Mouse (Mus musculus): ENCODE measurements at regions not wholly inside any gene's neighbourhood (a gene's known extent, or its start where the extent isn't known, plus 50 kb on each side); places are given as distances from the start of the nearest gene placed in this dataset.

GRCm38 (mm10) chr19:15052642-15053239, 454.9 kb upstream of the Tle4 start:
- H3K4me1 ChIP-seq (ENCODE audit: insufficient read depth), result peaks cover 15% of the 10 kb centered on the region; the same call in 1 of the 2 replicates
- H3K27me3 ChIP-seq (ENCODE audit: insufficient read depth, low read length), result no peaks in the 10 kb centered on the region
- ATAC-seq, result peak; percentile 70
- peak overlapping the region; percentile 25; the same call in 1 of the 2 replicates for H3K9ac ChIP-seq
- TF ChIP-seq CTCF (IDR thresholded peaks at IDR 0.05; ENCODE audit: low read depth), result no peak
- WGBS, result 30% methylated on average over 10 of the region's 10 CpGs
- H3K9me3 ChIP-seq (ENCODE audit: low read length), result no peaks in the 10 kb centered on the region
- 0 out of 2 replicates have a peak overlapping the region, but pooled peaks have one; percentile 35 for H3K27ac ChIP-seq (ENCODE audit: low read depth, low read length)
- H3K4me3 ChIP-seq (ENCODE audit: low read depth, low read length), result 0 out of 2 replicates have a peak overlapping the region, but pooled peaks have one; percentile 16
- peak overlapping the region; percentile 37 for H3K4me2 ChIP-seq (ENCODE audit: low read depth)
- DNase-seq, result peak; percentile 61
- H3K36me3 ChIP-seq (ENCODE audit: insufficient read depth), result no peaks in the 10 kb centered on the region

- no peak for ATAC-seq
- no peak overlapping the region for H3K9ac ChIP-seq
Observed at GRCm38 (mm10) chr19:15047896-15048295, 450.0 kb upstream of the Tle4 start.

GRCm38 (mm10) chr19:15047306-15047868, 449.5 kb upstream of the Tle4 start:
- WGBS, result 67% methylated on average over 4 of the region's 4 CpGs

More at GRCm38 (mm10) chr19:15047896-15048295, 450.0 kb upstream of the Tle4 start:
- Histone ChIP-seq H3K4me2 (ENCODE audit: low read depth) (no peak overlapping the region), H3K36me3 (ENCODE audit: insufficient read depth) (no peaks in the 10 kb centered on the region), H3K9me3 (ENCODE audit: low read length) (no peaks in the 10 kb centered on the region), H3K27me3 (ENCODE audit: insufficient read depth, low read length) (no peaks in the 10 kb centered on the region), H3K4me3 (ENCODE audit: low read depth, low read length) (no peak overlapping the region), H3K27ac (ENCODE audit: low read depth, low read length) (no peak overlapping the region), H3K4me1 (ENCODE audit: insufficient read depth) (0 out of 2 replicates have a peak, but pooled peaks cover 4% of the 10 kb centered on the region)
- no peak for TF ChIP-seq CTCF (IDR thresholded peaks at IDR 0.05; ENCODE audit: low read depth)
- no peak for DNase-seq
- WGBS, result 65% methylated on average over 2 of the region's 2 CpGs

GRCm38 (mm10) chr19:15035554-15035953, 437.7 kb upstream of the Tle4 start:
- H3K27me3 ChIP-seq (ENCODE audit: insufficient read depth, low read length), result no peaks in the 10 kb centered on the region; the same call in 1 of the 2 replicates
- no peaks in the 10 kb centered on the region for H3K36me3 ChIP-seq (ENCODE audit: insufficient read depth)
- no peak overlapping the region for H3K27ac ChIP-seq (ENCODE audit: low read depth, low read length)
- no peak overlapping the region for H3K4me2 ChIP-seq (ENCODE audit: low read depth)
- peak; percentile 85 for TF ChIP-seq CTCF (IDR thresholded peaks at IDR 0.05; ENCODE audit: low read depth)
- H3K4me3 ChIP-seq (ENCODE audit: low read depth, low read length), result no peak overlapping the region
- DNase-seq, result peak; percentile 82
- no peak overlapping the region for H3K9ac ChIP-seq
- no peaks in the 10 kb centered on the region for H3K9me3 ChIP-seq (ENCODE audit: low read length)
- ATAC-seq, result peak; percentile 50
- 1% methylated on average over 3 of the region's 3 CpGs for WGBS
- H3K4me1 ChIP-seq (ENCODE audit: insufficient read depth), result no peaks in the 10 kb centered on the region

More at GRCm38 (mm10) chr19:15047306-15047868, 449.5 kb upstream of the Tle4 start:
- Histone ChIP-seq H3K4me2 (ENCODE audit: low read depth) (no peak overlapping the region), H3K4me3 (ENCODE audit: low read depth, low read length) (no peak overlapping the region), H3K27ac (ENCODE audit: low read depth, low read length) (no peak overlapping the region), H3K9ac (no peak overlapping the region), H3K36me3 (ENCODE audit: insufficient read depth) (no peaks in the 10 kb centered on the region), H3K4me1 (ENCODE audit: insufficient read depth) (no peaks in the 10 kb centered on the region), H3K9me3 (ENCODE audit: low read length) (no peaks in the 10 kb centered on the region), H3K27me3 (ENCODE audit: insufficient read depth, low read length) (no peaks in the 10 kb centered on the region)
- DNase-seq, result no peak
- no peak for ATAC-seq
- TF ChIP-seq CTCF (IDR thresholded peaks at IDR 0.05; ENCODE audit: low read depth), result no peak

GRCm38 (mm10) chr19:15033921-15034320, 436.1 kb upstream of the Tle4 start:
- Histone ChIP-seq H3K4me2 (ENCODE audit: low read depth) (no peak overlapping the region), H3K27ac (ENCODE audit: low read depth, low read length) (no peak overlapping the region), H3K9me3 (ENCODE audit: low read length) (no peaks in the 10 kb centered on the region), H3K9ac (no peak overlapping the region), H3K4me1 (ENCODE audit: insufficient read depth) (no peaks in the 10 kb centered on the region), H3K36me3 (ENCODE audit: insufficient read depth) (no peaks in the 10 kb centered on the region), H3K4me3 (ENCODE audit: low read depth, low read length) (no peak overlapping the region), H3K27me3 (ENCODE audit: insufficient read depth, low read length) (no peaks in the 10 kb centered on the region)
- DNase-seq (no peak), ATAC-seq (no peak)
- 63% methylated on average over 8 of the region's 8 CpGs for WGBS
- TF ChIP-seq CTCF (IDR thresholded peaks at IDR 0.05; ENCODE audit: low read depth), result no peak

GRCm38 (mm10) chr19:15033396-15033795, 435.5 kb upstream of the Tle4 start:
- Histone ChIP-seq H3K36me3 (ENCODE audit: insufficient read depth) (no peaks in the 10 kb centered on the region), H3K27ac (ENCODE audit: low read depth, low read length) (no peak overlapping the region), H3K4me2 (ENCODE audit: low read depth) (no peak overlapping the region), H3K4me3 (ENCODE audit: low read depth, low read length) (no peak overlapping the region), H3K9ac (no peak overlapping the region), H3K4me1 (ENCODE audit: insufficient read depth) (no peaks in the 10 kb centered on the region), H3K9me3 (ENCODE audit: low read length) (no peaks in the 10 kb centered on the region), H3K27me3 (ENCODE audit: insufficient read depth, low read length) (no peaks in the 10 kb centered on the region)
- DNase-seq, result no peak
- no peak for TF ChIP-seq CTCF (IDR thresholded peaks at IDR 0.05; ENCODE audit: low read depth)
- ATAC-seq, result no peak
- WGBS, result 73% methylated on average over 5 of the region's 5 CpGs

GRCm38 (mm10) chr19:15032297-15032947, 434.6 kb upstream of the Tle4 start:
- Histone ChIP-seq H3K4me3 (ENCODE audit: low read depth, low read length) (no peak overlapping the region), H3K36me3 (ENCODE audit: insufficient read depth) (no peaks in the 10 kb centered on the region), H3K27me3 (ENCODE audit: insufficient read depth, low read length) (no peaks in the 10 kb centered on the region), H3K4me2 (ENCODE audit: low read depth) (no peak overlapping the region), H3K27ac (ENCODE audit: low read depth, low read length) (no peak overlapping the region), H3K9me3 (ENCODE audit: low read length) (no peaks in the 10 kb centered on the region), H3K4me1 (ENCODE audit: insufficient read depth) (no peaks in the 10 kb centered on the region), H3K9ac (no peak overlapping the region)
- ATAC-seq (no peak), DNase-seq (no peak)
- no peak for TF ChIP-seq CTCF (IDR thresholded peaks at IDR 0.05; ENCODE audit: low read depth)
- 74% methylated on average over 9 of the region's 9 CpGs for WGBS
